Mouse (Mus musculus): ENCODE measurements around the gene Ahnak. TPM values are rescaled to one million over a fixed set of nuclear protein-coding genes. Genes with fewer than 3 reads are reported as not detected.

Gene Ahnak
- polyA plus RNA-seq, 1 experiment from 2014 or later: 3.5 TPM

DNA sequence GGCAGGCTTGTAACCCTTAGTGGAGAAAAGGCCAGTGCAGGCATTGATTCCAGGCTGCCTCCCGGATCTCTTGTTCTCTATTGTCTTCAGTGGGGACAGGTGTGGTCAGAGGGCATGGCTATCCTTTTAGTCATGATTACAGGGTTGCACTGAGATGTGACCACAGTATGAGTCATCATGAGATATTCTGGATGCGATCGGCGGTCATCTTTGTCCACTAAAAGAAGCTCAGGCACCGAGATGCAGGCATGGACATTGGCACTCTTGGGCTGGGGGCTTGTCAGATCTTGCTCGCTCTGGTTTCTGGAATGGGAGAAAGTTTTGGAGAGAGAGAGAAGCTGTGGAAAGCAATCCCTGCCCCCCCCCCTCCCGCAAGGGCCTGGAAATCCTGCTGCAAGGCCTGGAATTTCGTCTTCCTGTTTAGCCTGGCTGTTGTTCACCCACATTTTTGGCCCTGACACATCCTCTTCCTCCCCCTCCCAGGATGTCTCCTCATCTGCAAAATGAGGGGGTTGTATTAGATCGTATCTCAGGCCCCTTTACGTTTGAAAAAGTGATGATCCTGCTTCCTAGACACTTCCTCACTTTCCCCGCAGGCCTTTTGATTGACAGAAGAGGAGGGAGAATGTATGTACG, 84.8 kb downstream of the Ahnak start:
- Histone ChIP-seq H3K36me3 (ENCODE audit: control insufficient read depth, insufficient read depth, low read length) (no peaks in the 10 kb centered on the region), H3K27ac (ENCODE audit: low read depth, low read length) (no peak overlapping the region), H3K9ac (ENCODE audit: low read depth, low read length) (no peak overlapping the region), H3K27me3 (replicated peaks; ENCODE audit: control insufficient read depth, insufficient read depth, low read length) (no peaks in the 10 kb centered on the region), H3K4me3 (ENCODE audit: low read length) (no peak overlapping the region), H3K9me3 (ENCODE audit: control insufficient read depth, low read length) (no peaks in the 10 kb centered on the region), H3K4me1 (ENCODE audit: control insufficient read depth, insufficient read depth, low read depth, low read length) (peaks cover 11% of the 10 kb centered on the region), H3K4me2 (ENCODE audit: low read length) (no peak overlapping the region)
- 77% methylated on average over 12 of the region's 12 CpGs for WGBS
- ATAC-seq: no peak

DNA sequence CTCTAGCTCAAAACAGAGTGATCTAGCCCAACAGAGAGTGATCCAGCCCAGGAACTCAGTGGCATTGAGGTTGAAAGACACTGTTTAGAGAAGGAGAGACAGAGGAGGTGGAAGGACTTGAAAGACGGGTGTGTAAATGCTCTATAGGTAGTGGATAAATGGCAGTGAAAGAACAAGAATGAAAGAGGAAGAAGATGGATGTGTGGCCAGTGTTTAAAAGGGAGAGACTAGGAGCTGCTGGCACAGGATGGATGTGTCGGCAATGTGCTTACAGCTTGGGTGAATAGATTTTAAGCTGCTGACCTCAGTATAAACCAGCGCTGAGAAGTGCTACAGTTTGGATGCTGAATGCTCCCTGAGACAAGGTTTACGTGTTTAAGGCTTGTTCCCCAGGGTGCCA, 85.3 kb downstream of the Ahnak start:
- WGBS: 68% methylated on average over 4 of the region's 4 CpGs
- Histone ChIP-seq H3K4me3 (ENCODE audit: low read length) (no peak overlapping the region), H3K27me3 (replicated peaks; ENCODE audit: control insufficient read depth, insufficient read depth, low read length) (no peaks in the 10 kb centered on the region), H3K27ac (ENCODE audit: low read depth, low read length) (no peak overlapping the region), H3K4me1 (ENCODE audit: control insufficient read depth, insufficient read depth, low read depth, low read length) (peaks cover 11% of the 10 kb centered on the region), H3K4me2 (ENCODE audit: low read length) (no peak overlapping the region), H3K9me3 (ENCODE audit: control insufficient read depth, low read length) (no peaks in the 10 kb centered on the region), H3K36me3 (ENCODE audit: control insufficient read depth, insufficient read depth, low read length) (no peaks in the 10 kb centered on the region), H3K9ac (ENCODE audit: low read depth, low read length) (no peak overlapping the region)
- ATAC-seq: no peak

DNA sequence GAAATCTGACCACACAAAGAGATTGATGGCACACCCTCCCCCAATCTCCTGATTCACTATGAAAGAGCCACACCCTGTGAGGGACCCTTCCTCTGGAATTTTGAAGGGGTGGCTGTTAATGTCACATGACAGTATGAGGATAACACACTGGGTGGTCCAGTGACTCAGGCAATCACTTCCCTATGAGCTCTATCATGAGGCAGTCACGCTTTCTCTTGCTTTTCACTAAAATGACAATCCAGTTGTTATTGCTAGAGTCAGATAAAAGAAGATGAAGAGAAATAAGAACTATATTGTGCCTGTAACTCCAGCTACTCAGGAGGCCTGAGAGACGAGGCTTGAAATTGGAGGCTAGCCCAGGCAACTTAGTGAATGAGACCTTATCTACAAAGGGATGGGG, 86.5 kb downstream of the Ahnak start:
- H3K9ac ChIP-seq (ENCODE audit: low read depth, low read length): no peak overlapping the region
- H3K4me2 ChIP-seq (ENCODE audit: low read length): no peak overlapping the region
- no peaks in the 10 kb centered on the region for H3K9me3 ChIP-seq (ENCODE audit: control insufficient read depth, low read length)
- H3K4me1 ChIP-seq (ENCODE audit: control insufficient read depth, insufficient read depth, low read depth, low read length): peaks cover 8% of the 10 kb centered on the region
- ATAC-seq: no peak
- 73% methylated on average over 2 of the region's 2 CpGs for WGBS
- no peak overlapping the region for H3K4me3 ChIP-seq (ENCODE audit: low read length)
- no peaks in the 10 kb centered on the region for H3K27me3 ChIP-seq (replicated peaks; ENCODE audit: control insufficient read depth, insufficient read depth, low read length)
- no peaks in the 10 kb centered on the region for H3K36me3 ChIP-seq (ENCODE audit: control insufficient read depth, insufficient read depth, low read length)
- no peak overlapping the region for H3K27ac ChIP-seq (ENCODE audit: low read depth, low read length)

DNA sequence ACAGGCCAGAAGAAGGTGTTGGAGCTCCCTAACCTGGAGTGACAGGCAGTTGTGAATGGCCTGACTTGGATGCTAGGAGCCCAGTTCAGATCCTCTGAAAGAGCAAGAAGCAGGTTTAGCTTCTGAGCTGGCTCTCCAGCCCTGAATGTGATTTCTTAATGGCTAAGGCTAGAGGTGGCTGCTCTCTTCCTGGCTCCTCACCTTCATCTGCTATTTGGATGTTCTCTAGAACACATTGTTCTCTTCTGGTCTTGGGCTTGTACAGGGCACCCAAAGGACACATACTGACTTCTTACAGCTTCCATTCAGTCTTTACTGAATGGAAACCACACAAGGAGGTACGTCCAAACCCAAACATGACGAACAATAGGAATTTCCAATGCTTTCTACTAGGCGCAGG, 87.0 kb downstream of the Ahnak start:
- Histone ChIP-seq H3K4me2 (ENCODE audit: low read length) (no peak overlapping the region), H3K27ac (ENCODE audit: low read depth, low read length) (no peak overlapping the region), H3K9me3 (ENCODE audit: control insufficient read depth, low read length) (no peaks in the 10 kb centered on the region), H3K4me1 (ENCODE audit: control insufficient read depth, insufficient read depth, low read depth, low read length) (peaks cover 7% of the 10 kb centered on the region), H3K36me3 (ENCODE audit: control insufficient read depth, insufficient read depth, low read length) (no peaks in the 10 kb centered on the region), H3K27me3 (replicated peaks; ENCODE audit: control insufficient read depth, insufficient read depth, low read length) (no peaks in the 10 kb centered on the region), H3K4me3 (ENCODE audit: low read length) (no peak overlapping the region), H3K9ac (ENCODE audit: low read depth, low read length) (no peak overlapping the region)
- WGBS: 95% methylated on average over 3 of the region's 3 CpGs
- ATAC-seq: no peak

DNA sequence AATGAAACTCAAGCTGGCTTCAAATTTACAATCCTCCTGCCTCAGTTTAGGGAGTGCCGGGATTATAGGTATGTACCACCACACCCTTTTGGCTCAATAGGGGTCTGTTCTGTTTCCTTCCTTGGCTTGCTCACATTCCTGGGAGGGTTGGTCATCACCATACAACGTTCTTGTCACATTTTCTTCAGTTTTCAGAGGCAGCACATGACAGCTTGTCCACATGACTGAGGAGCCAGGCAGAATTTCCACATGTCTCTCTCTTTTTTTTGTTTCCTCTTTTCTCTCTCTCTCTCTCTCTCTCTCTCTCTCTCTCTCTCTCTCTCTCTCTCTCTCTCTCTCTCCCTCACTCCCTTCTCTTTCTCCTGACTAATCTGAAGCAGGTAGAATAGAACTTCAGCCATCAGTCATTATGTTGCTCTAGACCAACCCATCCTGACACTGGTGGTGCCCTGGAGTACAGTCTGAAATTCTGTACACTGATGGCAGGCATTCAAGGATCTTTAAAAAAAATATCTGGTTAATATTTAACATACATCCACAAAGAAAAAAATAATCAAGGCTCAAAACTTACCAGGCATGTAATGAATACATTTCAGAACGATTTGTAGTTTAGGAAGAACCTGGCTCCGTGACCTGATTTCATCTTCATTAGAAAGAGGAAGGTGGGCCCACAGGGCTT, 88.0 kb downstream of the Ahnak start:
- no peaks in the 10 kb centered on the region for H3K9me3 ChIP-seq (ENCODE audit: control insufficient read depth, low read length)
- no peak for ATAC-seq
- WGBS: 79% methylated on average over 4 of the region's 4 CpGs

DNA sequence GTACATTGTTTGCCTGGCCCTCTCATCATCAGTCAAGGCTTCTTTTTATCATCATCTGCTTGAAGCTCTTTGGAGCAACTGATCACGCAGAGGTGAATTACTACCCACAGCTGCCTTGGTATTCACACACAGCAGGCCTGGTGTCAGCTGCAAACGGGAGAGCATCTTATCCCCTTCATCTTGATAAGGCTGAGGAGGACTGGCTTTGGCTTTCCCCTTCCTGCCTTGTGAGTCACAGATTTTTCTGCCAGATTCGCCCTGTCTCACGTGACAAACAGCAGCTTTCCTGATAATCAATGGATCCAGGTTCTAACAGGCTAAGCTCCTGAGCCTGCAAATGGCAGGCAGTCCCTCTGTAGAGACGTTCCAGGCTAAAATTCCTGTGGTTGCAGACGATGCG, 90.8 kb downstream of the Ahnak start:
- H3K4me3 ChIP-seq (ENCODE audit: low read length): no peak overlapping the region
- H3K9me3 ChIP-seq (ENCODE audit: control insufficient read depth, low read length): no peaks in the 10 kb centered on the region
- no peak overlapping the region for H3K4me2 ChIP-seq (ENCODE audit: low read length)
- no peak overlapping the region; the same call in 1 of the 2 replicates for H3K9ac ChIP-seq (ENCODE audit: low read depth, low read length)
- no peaks in the 10 kb centered on the region for H3K36me3 ChIP-seq (ENCODE audit: control insufficient read depth, insufficient read depth, low read length)
- no peak for ATAC-seq
- no peaks in the 10 kb centered on the region; the same call in 1 of the 2 replicates for H3K27me3 ChIP-seq (replicated peaks; ENCODE audit: control insufficient read depth, insufficient read depth, low read length)
- 50% methylated on average over 7 of the region's 7 CpGs for WGBS
- H3K27ac ChIP-seq (ENCODE audit: low read depth, low read length): no peak overlapping the region
- peaks cover 6% of the 10 kb centered on the region for H3K4me1 ChIP-seq (ENCODE audit: control insufficient read depth, insufficient read depth, low read depth, low read length)

More for the DNA sequence above, 88.0 kb downstream of the Ahnak start:
- Histone ChIP-seq H3K4me1 (ENCODE audit: control insufficient read depth, insufficient read depth, low read depth, low read length) (0 out of 2 replicates have a peak, but pooled peaks cover 2% of the 10 kb centered on the region), H3K27ac (ENCODE audit: low read depth, low read length) (no peak overlapping the region), H3K4me2 (ENCODE audit: low read length) (no peak overlapping the region), H3K36me3 (ENCODE audit: control insufficient read depth, insufficient read depth, low read length) (no peaks in the 10 kb centered on the region), H3K9ac (ENCODE audit: low read depth, low read length) (no peak overlapping the region), H3K27me3 (replicated peaks; ENCODE audit: control insufficient read depth, insufficient read depth, low read length) (no peaks in the 10 kb centered on the region), H3K4me3 (ENCODE audit: low read length) (no peak overlapping the region)

DNA sequence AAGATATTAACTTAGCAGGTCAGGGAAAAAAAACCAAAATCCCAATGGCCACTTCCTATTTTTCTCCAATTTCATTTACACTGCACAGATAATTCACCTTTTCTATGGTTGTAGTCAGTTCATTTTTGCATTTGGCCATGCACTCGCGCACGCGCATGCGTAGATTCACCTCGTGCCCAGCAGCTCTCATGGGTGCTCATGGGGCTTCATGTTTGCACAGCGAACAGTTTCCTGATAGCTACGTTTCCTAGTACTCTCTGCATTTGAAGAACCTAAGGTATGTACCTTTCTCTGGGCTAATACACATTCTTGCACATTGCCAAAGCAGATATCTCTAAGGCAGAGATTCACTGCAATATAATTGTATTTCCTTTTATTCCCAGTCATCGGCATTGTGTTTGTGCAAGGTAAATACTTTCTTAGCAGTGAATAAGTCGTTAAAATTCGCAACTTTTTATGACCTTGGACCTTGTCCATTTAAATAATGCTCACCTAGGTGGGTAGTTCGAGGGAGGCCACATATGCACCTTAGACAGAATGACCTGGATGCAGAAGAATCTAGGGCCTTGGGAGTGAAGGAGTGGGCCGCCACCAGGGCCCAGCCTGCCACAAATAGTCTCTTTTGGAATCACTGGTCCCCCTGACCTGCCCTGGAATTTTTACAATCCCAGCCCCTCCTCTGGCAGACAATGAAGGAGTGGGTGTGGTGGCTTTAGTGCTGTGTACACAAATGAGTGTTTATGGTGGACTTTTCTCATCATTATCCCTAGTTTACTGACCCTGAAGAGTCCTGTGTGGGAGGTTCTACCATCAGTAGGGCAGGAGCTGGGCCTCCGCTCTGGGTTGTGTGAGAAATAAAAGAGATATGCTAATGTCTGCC, 92.5 kb downstream of the Ahnak start:
- Histone ChIP-seq H3K9ac (ENCODE audit: low read depth, low read length) (no peak overlapping the region), H3K4me2 (ENCODE audit: low read length) (no peak overlapping the region; the same call in 1 of the 2 replicates), H3K27me3 (replicated peaks; ENCODE audit: control insufficient read depth, insufficient read depth, low read length) (no peaks in the 10 kb centered on the region; the same call in 1 of the 2 replicates), H3K4me3 (ENCODE audit: low read length) (no peak overlapping the region), H3K4me1 (ENCODE audit: control insufficient read depth, insufficient read depth, low read depth, low read length) (peaks cover 6% of the 10 kb centered on the region), H3K36me3 (ENCODE audit: control insufficient read depth, insufficient read depth, low read length) (no peaks in the 10 kb centered on the region), H3K9me3 (ENCODE audit: control insufficient read depth, low read length) (no peaks in the 10 kb centered on the region), H3K27ac (ENCODE audit: low read depth, low read length) (no peak overlapping the region)
- ATAC-seq: peak; percentile 24; the same call in 1 of the 2 replicates
- 84% methylated on average over 14 of the region's 14 CpGs for WGBS

DNA sequence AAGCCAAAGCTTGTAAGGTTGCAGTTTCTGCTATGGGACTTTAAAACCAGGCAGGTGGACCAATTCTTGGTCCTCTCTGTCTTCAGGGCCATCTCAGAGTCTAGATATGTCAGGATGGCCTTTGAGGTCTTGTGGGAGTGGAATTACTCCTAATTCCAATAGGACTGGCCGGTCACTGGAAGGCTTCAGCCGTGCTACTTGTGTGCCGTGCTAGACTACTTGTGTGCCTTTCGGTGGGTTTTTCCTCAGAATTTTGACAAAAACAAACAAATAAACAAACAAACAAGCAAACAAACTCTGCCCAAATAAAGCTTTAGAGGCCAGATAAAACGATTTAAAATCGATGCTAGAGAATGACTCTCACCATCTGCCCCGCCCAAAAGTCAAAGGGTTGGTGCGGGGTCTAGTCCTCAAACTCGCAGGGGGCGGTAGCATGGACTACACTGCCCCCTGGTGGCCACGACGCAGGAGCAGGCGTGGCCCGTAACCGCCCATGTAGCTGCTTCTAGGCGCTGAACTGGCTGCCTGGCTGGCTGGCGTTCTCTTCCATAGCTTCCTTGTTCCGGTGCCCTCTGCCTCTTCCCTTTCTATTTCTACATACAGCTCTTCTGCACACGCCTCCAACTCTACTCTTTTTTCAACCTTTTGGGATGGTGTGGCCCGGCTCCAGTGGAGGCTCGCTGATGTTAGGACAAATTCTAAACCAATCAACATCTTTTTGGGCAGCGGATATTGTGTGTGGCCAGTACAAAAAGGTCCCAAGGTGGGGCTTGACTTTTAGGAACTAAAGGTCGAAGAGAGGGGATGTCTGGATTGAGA, 93.3 kb downstream of the Ahnak start:
- Histone ChIP-seq H3K27ac (ENCODE audit: low read depth, low read length) (no peak overlapping the region), H3K4me1 (ENCODE audit: control insufficient read depth, insufficient read depth, low read depth, low read length) (peaks cover 6% of the 10 kb centered on the region)

More for the DNA sequence above, 93.3 kb downstream of the Ahnak start:
- 0 out of 2 replicates have a peak overlapping the region, but pooled peaks have one; percentile 4 for H3K4me3 ChIP-seq (ENCODE audit: low read length)
- no peaks in the 10 kb centered on the region; the same call in 1 of the 2 replicates for H3K27me3 ChIP-seq (replicated peaks; ENCODE audit: control insufficient read depth, insufficient read depth, low read length)
- H3K36me3 ChIP-seq (ENCODE audit: control insufficient read depth, insufficient read depth, low read length): no peaks in the 10 kb centered on the region
- peak; percentile 95 for ATAC-seq
- no peaks in the 10 kb centered on the region for H3K9me3 ChIP-seq (ENCODE audit: control insufficient read depth, low read length)
- H3K4me2 ChIP-seq (ENCODE audit: low read length): peak overlapping the region; percentile 50
- peak overlapping the region; percentile 43 for H3K9ac ChIP-seq (ENCODE audit: low read depth, low read length)
- 18% methylated on average over 23 of the region's 23 CpGs for whole genome bisulfite sequencing

Data from hindbrain, embryonic 16.5 days (tissue).